Mouse (Mus musculus): ENCODE measurements around the gene Pabpc4.
"Not testable (repeated sequence)": the region's sequence is repeated elsewhere in the genome, so short reads cannot be mapped to it uniquely, and the experiment has no call there.

- TF ChIP-seq POLR2A, CTCF (IDR thresholded peaks at IDR 0.05; ENCODE audit: extremely low read depth, insufficient read depth, low read length): not testable (repeated sequence)
These were observed 21.5 kb downstream of the Pabpc4 start for GRCm38 (mm10) chr4:123283675-123284064.

Measured in cortical plate, adult 2 months (tissue).